Mouse (Mus musculus): ENCODE measurements at regions not wholly inside any gene's neighbourhood (a gene's known extent, or its start where the extent isn't known, plus 50 kb on each side); places are given as distances from the start of the nearest gene placed in this dataset.

- H3K4me3 ChIP-seq (ENCODE audit: insufficient read depth, low read depth, low read length): no peak overlapping the region
- H3K27ac ChIP-seq (replicated peaks; ENCODE audit: low read depth, low read length): no peak overlapping the region
- H3K4me1 ChIP-seq (ENCODE audit: control insufficient read depth, insufficient read depth, insufficient read length, low read length): no peaks in the 10 kb centered on the region
Observed at GRCm38 (mm10) chr3:147968271-147968670, 1022.1 kb downstream of the Adgrl2 start.

- Histone ChIP-seq H3K4me3 (ENCODE audit: insufficient read depth, low read depth, low read length) (no peak overlapping the region), H3K27ac (replicated peaks; ENCODE audit: low read depth, low read length) (no peak overlapping the region), H3K4me1 (ENCODE audit: control insufficient read depth, insufficient read depth, insufficient read length, low read length) (no peaks in the 10 kb centered on the region)
Observed at GRCm38 (mm10) chr3:147967866-147968265, 1022.5 kb downstream of the Adgrl2 start.

- H3K4me3 ChIP-seq (ENCODE audit: insufficient read depth, low read depth, low read length): no peak overlapping the region
- H3K4me1 ChIP-seq (ENCODE audit: control insufficient read depth, insufficient read depth, insufficient read length, low read length): no peaks in the 10 kb centered on the region
- no peak overlapping the region for H3K27ac ChIP-seq (replicated peaks; ENCODE audit: low read depth, low read length)
Observed at GRCm38 (mm10) chr3:147967261-147967660, 1023.1 kb downstream of the Adgrl2 start.

- no peaks in the 10 kb centered on the region for H3K4me1 ChIP-seq (ENCODE audit: control insufficient read depth, insufficient read depth, insufficient read length, low read length)
- H3K4me3 ChIP-seq (ENCODE audit: insufficient read depth, low read depth, low read length): no peak overlapping the region
- no peak overlapping the region for H3K27ac ChIP-seq (replicated peaks; ENCODE audit: low read depth, low read length)
Observed at GRCm38 (mm10) chr3:147966827-147967226, 1023.5 kb downstream of the Adgrl2 start.

GRCm38 (mm10) chr3:147966379-147966778 lies 1024.0 kb downstream of the Adgrl2 start:
- H3K27ac ChIP-seq (replicated peaks; ENCODE audit: low read depth, low read length): no peak overlapping the region
- H3K4me1 ChIP-seq (ENCODE audit: control insufficient read depth, insufficient read depth, insufficient read length, low read length): no peaks in the 10 kb centered on the region
- no peak overlapping the region for H3K4me3 ChIP-seq (ENCODE audit: insufficient read depth, low read depth, low read length)

GRCm38 (mm10) chr3:147963698-147964476 lies 1026.5 kb downstream of the Adgrl2 start:
- Histone ChIP-seq H3K27ac (replicated peaks; ENCODE audit: low read depth, low read length) (no peak overlapping the region), H3K4me3 (ENCODE audit: insufficient read depth, low read depth, low read length) (no peak overlapping the region)

GRCm38 (mm10) chr3:147948041-147948592 lies 1042.2 kb downstream of the Adgrl2 start:
- H3K4me1 ChIP-seq (ENCODE audit: control insufficient read depth, insufficient read depth, insufficient read length, low read length): no peaks in the 10 kb centered on the region; the same call in 1 of the 2 replicates
- H3K27ac ChIP-seq (replicated peaks; ENCODE audit: low read depth, low read length): peak overlapping the region; percentile 0; the same call in 1 of the 2 replicates
- H3K4me3 ChIP-seq (ENCODE audit: insufficient read depth, low read depth, low read length): no peak overlapping the region

More at GRCm38 (mm10) chr3:147963698-147964476, 1026.5 kb downstream of the Adgrl2 start:
- no peaks in the 10 kb centered on the region for H3K4me1 ChIP-seq (ENCODE audit: control insufficient read depth, insufficient read depth, insufficient read length, low read length)

GRCm38 (mm10) chr3:147943314-147943713 lies 1047.0 kb downstream of the Adgrl2 start:
- no peak overlapping the region for H3K27ac ChIP-seq (replicated peaks; ENCODE audit: low read depth, low read length)
- H3K4me3 ChIP-seq (ENCODE audit: insufficient read depth, low read depth, low read length): no peak overlapping the region
- no peaks in the 10 kb centered on the region; the same call in 1 of the 2 replicates for H3K4me1 ChIP-seq (ENCODE audit: control insufficient read depth, insufficient read depth, insufficient read length, low read length)

GRCm38 (mm10) chr3:147930811-147931251 lies 1059.5 kb downstream of the Adgrl2 start:
- H3K4me1 ChIP-seq (ENCODE audit: control insufficient read depth, insufficient read depth, insufficient read length, low read length): no peaks in the 10 kb centered on the region
- no peak overlapping the region for H3K4me3 ChIP-seq (ENCODE audit: insufficient read depth, low read depth, low read length)
- H3K27ac ChIP-seq (replicated peaks; ENCODE audit: low read depth, low read length): no peak overlapping the region

- Histone ChIP-seq H3K4me1 (ENCODE audit: control insufficient read depth, insufficient read depth, insufficient read length, low read length) (no peaks in the 10 kb centered on the region), H3K27ac (replicated peaks; ENCODE audit: low read depth, low read length) (no peak overlapping the region), H3K4me3 (ENCODE audit: insufficient read depth, low read depth, low read length) (no peak overlapping the region)
Observed at GRCm38 (mm10) chr3:147920181-147920580, 1068.0 kb downstream of the Ttll7 start.

GRCm38 (mm10) chr3:147919701-147920100 lies 1067.5 kb downstream of the Ttll7 start:
- H3K27ac ChIP-seq (replicated peaks; ENCODE audit: low read depth, low read length): no peak overlapping the region

GRCm38 (mm10) chr3:147919146-147919545 lies 1067.0 kb downstream of the Ttll7 start:
- no peaks in the 10 kb centered on the region for H3K4me1 ChIP-seq (ENCODE audit: control insufficient read depth, insufficient read depth, insufficient read length, low read length)
- H3K4me3 ChIP-seq (ENCODE audit: insufficient read depth, low read depth, low read length): no peak overlapping the region
- H3K27ac ChIP-seq (replicated peaks; ENCODE audit: low read depth, low read length): no peak overlapping the region

More at GRCm38 (mm10) chr3:147919701-147920100, 1067.5 kb downstream of the Ttll7 start:
- Histone ChIP-seq H3K4me3 (ENCODE audit: insufficient read depth, low read depth, low read length) (no peak overlapping the region), H3K4me1 (ENCODE audit: control insufficient read depth, insufficient read depth, insufficient read length, low read length) (no peaks in the 10 kb centered on the region)

- Histone ChIP-seq H3K4me3 (ENCODE audit: insufficient read depth, low read depth, low read length) (no peak overlapping the region), H3K4me1 (ENCODE audit: control insufficient read depth, insufficient read depth, insufficient read length, low read length) (no peaks in the 10 kb centered on the region), H3K27ac (replicated peaks; ENCODE audit: low read depth, low read length) (no peak overlapping the region)
Observed at GRCm38 (mm10) chr3:147896751-147897150, 1044.6 kb downstream of the Ttll7 start.

GRCm38 (mm10) chr3:147891682-147892081 lies 1039.5 kb downstream of the Ttll7 start:
- H3K4me3 ChIP-seq (ENCODE audit: insufficient read depth, low read depth, low read length): no peak overlapping the region
- no peak overlapping the region for H3K27ac ChIP-seq (replicated peaks; ENCODE audit: low read depth, low read length)
- no peaks in the 10 kb centered on the region for H3K4me1 ChIP-seq (ENCODE audit: control insufficient read depth, insufficient read depth, insufficient read length, low read length)

- Histone ChIP-seq H3K4me3 (ENCODE audit: insufficient read depth, low read depth, low read length) (no peak overlapping the region), H3K27ac (replicated peaks; ENCODE audit: low read depth, low read length) (no peak overlapping the region), H3K4me1 (ENCODE audit: control insufficient read depth, insufficient read depth, insufficient read length, low read length) (no peaks in the 10 kb centered on the region)
Observed at GRCm38 (mm10) chr3:147886261-147886893, 1034.2 kb downstream of the Ttll7 start.
